Mouse (Mus musculus) induced T-regulatory cell, adult 2 months (primary cell): ENCODE data around the gene Txnrd1.

Experiments used
- DNase-seq: peaks from one replicate; pipeline ENCODE4 v3.0.0-alpha.2; 2012; ENCODE audit warnings: low read depth

Txnrd1 gene

DNA sequence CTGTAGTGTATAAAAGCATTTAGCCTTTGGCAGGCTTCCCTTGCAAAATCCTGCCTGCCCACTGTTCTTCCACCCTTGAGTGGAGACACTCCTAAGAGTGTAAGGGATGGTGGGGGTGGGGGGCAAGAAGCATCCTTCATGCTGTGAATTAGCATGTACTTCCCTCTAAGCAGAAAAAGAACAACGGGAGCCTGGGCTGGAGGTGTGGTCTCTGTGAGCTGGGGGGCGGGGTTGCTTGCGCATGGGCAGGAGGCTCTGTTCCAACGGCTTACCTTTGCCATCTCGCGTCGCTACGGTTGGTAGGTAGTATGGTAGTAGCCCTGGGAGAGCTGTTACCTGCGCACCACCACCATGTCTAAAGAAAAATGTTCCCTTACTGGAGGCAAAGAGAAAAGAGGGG, 32.6 kb downstream of the Txnrd1 start, which contains the start of gene Eid3:
TSS of gene Eid3 (plus strand) at position 271 of the 400 bp plus-strand sequence.
- DNase-seq, result no peak

DNA sequence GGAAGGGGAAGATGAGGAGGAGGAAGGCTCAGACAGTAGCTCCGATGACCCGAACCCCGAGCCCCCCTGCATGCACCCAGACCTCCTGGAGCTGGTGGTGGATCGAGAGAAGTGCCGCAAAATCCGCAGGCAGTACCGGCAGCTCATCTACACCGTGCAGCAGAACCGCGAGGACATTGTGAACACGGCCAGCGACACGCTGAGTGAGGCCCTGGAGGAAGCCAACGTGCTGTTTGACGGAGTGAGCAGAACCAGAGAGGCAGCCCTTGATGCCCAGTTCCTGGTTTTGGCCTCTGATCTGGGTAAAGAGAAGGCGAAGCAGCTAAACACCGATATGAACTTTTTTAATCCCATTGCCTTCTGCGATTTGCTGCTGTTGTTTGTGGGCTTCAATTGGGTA, 33.1 kb downstream of the Txnrd1 start:
- no peak for DNase-seq

DNA sequence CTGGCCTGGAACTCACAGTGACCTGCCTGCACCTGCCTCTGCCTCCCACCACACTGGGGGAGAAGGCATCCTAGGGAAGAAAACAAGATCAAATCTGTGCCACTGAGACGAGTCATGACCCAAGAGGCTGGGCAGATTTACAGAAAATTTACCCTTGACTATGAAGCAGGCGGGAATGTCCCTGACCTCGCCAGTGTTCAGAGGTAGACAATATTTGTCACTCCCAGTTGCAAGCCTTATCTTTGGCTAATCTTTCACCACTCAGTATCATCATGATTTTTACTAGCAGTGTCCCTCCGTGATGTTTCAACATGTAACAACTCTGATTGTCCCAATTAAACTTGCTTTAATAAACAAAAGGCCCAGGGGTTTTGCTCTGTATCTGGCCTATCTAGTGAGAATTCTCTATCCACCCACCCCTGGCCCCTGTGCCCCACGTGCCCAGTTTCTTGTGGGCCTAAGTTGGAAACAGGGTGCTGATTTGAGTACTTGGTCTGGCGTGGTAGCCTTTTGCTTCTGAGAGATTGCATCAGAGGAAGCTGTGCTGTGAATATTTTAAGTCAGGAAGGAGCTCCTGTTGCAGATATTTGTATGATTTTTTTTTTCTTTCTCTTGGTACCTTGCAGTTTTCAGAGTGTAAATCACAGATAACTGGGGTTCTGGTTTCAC, 34.8 kb downstream of the Txnrd1 start:
- no peak for DNase-seq

DNA sequence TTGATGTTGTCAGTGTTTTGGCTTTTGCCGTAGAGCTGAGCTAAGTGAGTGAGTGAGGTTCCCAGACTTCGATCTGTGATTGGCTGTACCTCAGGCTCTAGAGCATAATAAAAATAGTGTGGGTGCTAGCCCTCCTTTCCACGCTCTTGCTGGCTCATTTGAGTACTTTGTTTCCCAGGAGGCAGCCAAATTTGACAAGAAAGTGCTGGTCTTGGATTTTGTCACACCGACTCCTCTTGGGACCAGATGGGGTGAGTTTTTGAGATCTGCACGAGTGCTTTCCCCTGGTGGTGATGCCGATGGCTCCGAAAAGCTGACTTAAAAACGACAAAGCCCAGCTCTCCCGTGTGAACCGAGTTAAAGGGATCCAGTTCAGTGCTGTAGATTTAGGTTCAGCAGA, 41.7 kb downstream of the Txnrd1 start:
- no peak for DNase-seq

DNA sequence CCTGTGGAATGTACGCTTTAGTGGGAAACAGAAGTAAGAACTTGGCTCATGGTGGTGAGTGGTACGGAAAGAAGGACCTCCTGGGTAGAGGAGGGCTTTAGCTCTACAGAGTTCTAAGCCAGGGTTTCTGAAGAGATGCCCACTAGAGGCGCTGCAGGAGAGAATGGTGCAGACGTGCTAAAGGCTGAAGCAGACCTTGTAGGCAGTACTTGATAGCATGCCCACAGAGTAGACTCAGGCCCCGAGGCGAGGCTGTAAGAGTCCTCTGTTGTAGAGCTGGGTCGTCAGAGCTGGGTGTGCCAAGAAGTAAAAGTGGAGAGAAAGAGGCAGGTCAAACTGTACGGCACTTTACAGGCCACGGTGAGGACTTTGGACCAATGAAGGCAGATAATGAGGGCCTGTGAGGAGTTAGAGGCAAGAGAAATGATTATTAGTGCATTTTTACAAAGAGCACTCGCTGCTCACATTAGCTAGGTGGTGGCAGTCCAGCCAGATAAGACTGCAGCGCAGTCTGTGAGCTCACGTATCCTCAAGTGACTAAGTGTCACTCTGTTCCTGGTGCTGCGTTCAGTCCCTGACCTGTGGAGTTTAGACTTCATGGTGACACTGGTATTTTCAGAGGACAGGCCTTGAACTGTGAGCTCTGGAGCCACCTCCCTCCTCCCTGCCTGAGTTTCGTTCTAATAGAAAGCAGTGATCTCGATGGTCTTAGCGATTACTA, 42.5 kb downstream of the Txnrd1 start:
- peak; percentile 48 for DNase-seq

DNA sequence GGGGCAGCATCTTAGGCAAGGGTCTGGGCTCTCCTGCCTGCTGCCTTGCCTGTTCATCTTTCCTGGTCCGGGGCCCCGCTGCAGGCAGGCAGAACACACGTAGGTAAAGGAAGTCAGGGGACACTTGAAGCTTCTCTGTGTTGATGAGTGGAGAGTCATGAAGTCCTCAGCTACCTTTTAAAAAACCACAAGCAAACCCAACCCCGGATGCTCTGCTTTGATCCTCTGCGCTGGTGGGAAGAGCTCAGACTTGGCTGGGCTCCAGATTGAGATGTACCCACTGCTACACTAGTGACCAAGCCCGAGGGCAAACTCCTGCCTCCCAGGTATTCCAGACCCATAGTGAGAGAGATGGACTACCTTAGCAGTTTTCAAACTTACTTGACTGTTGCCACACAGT, 53.6 kb downstream of the Txnrd1 start:
- DNase-seq, result peak; percentile 73

DNA sequence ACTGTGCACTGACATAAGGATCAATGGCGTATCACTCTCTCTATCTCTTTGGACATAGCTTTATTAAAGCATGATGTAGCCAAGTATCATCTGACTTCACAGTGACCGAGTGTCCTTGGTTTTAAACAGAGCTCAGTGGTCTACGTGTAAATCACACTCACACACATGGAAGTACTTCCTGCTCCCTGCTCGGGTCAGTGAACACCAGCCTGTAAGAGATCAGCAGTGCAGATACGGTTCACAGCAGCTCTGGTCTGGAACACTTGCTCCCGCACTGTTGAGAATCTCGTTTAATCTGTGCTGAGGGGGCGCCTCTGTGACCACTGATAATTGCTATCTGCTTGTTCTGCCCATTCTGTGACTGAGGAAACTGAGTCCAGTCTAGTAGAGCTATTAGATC, 54.8 kb downstream of the Txnrd1 start:
- no peak for DNase-seq

DNA sequence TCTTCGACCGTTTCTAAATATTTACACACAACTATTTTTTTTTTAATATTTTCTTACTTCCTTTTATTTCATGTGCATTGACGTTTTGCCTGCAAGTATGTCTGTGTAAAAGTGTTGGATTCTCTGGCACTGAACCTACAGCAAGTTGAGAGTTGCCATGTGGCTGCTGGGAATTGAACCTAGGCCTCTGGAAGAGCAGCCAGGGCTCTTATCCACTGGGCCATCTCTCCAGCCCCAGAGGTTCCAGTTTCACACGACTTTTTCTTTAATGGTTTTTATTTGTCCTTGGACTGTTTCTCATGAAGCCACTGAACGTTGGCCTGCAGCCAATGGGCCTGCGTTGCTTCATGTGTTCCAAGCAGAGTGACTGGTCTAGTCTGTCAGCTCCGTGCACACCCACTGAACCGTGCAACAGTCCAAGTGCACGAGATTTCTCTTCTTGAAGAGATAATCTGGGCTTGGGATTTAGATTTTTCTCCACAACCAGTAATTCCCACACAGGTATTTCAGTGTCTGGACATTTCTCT, 55.8 kb downstream of the Txnrd1 start:
- DNase-seq, result no peak

DNA sequence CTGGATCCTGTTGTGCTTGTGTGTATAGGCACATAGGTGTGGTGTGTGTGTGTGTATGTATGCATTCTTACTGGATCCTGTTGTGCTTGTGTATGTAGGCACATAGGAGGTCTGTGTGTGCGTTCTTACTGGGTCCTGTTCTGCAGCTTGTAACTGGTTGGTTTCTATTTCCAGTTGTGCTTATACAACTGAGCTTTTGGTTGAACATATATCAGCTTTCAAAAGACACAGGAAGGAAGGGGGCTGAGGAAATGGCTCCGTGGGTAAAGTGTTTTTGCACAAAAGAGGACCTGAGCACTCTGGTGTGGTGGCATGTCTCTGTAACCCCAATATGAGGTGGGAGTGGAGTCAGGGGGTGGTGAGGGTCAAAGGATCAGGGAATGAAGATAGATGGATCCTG, 57.2 kb downstream of the Txnrd1 start:
- peak; percentile 52 for DNase-seq

DNA sequence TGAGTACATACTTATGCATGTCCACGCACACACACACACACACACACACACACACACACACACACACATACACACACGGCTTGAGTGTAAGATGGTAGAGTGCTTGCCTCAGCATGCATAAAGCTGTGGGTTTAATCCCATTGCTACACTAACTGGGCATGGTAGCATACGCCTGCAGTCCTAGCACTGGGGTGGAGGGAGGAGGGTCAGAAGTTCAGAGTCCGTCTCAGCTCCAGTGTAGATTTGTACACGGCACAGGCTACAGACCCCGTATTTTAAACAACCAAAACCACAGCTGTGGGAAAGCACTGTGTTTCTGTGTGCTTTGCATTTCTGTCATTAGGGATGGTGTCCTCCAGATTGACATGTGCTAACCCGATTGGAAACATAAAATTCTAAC, 57.7 kb downstream of the Txnrd1 start:
- DNase-seq, result no peak

DNA sequence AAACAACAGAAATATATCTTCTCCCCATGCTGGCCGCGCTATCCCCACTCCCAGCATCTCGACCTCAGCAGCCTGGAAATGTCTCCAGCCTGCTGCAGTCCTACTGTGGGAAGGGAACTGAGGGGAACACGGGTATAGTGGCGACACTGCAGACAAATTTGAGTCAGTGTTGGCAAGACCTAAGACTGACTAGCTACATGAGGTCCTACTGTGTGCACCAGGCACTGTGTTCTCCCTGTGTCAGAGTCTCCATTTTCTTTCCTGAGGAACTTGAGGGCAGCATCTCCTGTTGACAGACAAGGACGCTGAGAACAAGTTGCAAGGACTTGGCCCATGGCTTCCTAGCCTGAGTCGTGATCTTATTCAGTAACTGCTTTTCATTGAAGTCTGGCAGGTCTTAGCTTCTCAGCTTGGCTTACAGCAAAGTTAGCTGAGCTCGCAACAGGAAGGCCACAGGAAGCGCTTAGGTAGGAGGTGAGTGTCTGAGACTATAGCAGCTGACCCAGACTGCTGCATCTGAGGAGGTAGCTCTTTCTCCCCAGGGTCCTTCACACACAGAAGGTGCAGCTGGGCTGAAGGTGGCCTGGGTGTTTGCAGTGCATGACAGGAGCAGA, 58.8 kb downstream of the Txnrd1 start:
- peak; percentile 46 for DNase-seq

DNA sequence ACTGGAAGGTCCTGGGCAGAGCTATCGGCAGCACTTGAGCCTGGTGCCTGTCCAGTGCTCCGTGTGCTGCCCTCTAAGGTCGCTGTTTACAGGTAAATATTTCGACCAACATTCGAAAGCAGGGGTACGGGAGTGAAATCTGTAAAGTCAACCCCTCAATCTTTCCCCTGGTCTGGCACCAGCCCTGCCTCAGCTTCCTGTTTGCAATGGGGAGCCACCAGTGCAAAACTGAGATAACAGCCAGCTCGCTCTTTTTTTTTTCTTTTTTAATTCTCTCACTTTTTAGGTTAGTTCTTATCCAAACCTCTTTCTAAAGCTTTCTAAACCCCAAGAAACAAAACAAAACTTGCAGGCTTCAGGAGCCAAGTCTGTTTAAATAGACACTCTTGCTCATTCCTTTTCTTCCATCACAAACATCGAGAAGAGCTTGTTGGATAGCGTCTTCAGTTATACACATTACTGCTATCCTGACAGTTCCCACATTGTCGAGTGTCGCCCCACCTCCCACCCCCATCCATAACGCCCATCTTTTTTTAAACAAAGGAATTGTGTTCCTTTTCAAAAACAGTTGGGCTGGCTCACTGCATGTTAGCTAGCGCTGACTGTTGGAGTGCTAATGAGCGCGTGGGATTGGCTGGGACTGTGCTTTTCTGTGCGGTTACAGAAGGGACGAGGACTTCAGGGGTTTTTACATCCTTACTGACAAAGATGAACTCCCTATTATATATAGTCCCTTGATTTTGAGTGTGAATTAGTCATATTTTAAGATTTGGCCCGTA, 60.3 kb downstream of the Txnrd1 start:
- DNase-seq, result peak; percentile 25

DNA sequence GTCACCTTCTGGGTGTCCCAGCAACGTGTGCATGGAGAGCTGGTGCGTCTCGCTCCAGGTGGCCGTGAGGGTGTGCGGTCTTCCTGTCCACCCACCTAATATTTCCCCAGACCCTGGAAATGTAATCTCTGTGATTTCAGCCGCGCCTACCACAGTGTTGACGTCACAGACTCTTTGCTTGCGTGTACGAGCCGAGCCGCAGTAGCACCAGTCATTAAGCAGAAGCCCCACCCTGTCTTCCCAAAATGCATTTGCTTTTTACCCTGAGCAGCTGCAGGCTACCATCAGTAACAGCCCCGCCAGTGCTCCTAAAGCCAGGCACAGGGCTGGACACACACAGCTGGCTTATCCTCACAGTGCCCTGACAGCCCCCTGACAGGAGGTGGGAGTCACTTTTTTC, 64.2 kb downstream of the Txnrd1 start:
- DNase-seq, result no peak

DNA sequence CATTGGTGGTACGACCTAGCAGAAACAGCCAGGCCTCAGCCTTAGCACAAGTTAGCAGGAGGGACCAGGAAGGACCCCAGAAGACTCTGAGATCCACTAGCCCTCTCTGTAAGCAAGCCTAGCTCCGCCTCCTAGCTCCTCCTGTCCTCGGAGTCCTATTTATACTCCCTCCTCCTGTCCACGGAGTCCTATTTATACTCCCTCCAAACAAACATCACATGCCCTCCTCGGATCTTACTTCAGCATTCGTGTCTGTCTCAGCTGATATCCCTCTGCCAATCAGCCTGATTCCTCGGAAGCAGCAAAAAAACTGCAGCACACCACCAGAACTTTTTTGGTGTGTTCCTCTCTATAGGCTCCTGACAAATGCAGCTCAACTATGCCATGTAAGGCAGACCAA, 65.1 kb downstream of the Txnrd1 start:
- no peak for DNase-seq

DNA sequence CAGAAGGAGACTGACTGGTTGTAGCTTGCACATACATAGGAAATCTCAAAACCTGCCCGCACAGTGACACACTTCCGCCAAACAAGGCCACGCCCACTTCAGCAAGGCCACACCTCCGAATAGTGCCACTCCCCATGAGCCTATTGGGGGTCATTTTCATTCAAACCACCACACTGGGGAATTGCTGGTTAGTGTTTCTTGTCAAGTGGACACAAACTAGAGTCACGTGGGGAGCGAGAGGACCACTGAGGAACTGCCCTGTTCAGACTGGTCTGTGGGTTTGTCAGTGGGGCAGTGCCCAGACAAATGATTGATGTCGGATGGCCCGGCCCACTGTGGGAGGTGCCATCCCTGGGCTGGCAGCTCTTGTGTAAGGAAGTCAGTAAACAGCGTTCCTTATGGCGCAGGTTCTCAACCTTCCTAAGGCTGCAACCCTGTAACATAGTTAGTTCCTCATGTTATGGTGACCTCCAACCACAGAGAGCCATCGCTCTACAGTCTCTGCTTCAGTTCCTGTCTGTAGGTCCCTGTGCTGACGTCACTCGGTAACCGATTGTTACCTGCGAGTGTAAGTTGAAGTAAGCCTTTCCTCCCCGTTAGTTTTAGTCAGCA, 66.2 kb downstream of the Txnrd1 start:
- peak; percentile 93 for DNase-seq

DNA sequence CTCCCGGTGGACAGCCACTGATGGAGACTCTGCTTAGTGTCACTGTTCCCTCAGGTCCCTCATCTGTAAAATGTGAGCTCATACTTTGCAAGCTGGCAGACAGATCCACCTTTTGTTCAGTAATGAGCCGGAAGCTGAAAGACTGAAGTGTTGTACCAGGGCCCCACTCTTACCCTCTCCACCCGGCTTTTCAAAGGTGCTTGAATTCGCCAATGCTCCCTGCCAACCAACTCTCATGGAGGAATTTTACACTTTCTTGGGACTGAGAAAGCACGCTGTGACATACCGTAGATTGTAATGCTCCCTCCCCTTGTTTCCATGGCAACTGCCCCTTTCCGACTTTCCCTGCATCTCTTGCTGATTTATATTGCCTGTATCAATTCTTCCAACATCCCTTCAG, 66.8 kb downstream of the Txnrd1 start:
- DNase-seq, result no peak

DNA sequence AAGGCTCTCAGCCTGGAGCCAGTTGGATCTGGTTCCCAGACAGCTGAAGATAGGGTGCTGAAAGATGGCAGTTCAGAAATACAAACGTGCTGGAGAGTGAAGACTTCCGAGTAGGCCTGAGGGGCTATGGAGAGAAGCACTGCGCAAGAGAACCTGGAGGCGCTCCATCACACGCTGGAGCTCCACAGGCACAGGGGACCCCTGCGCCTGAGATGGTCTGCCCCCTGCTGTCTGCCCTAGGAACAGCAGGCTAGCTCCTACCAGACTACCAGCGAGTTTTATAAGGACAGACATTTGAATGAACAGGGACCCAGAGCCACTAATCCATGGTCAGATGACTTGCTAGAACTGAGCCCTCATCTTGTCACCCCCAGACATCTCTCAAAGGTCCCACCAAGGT, 67.7 kb downstream of the Txnrd1 start:
- DNase-seq, result peak; percentile 89

DNA sequence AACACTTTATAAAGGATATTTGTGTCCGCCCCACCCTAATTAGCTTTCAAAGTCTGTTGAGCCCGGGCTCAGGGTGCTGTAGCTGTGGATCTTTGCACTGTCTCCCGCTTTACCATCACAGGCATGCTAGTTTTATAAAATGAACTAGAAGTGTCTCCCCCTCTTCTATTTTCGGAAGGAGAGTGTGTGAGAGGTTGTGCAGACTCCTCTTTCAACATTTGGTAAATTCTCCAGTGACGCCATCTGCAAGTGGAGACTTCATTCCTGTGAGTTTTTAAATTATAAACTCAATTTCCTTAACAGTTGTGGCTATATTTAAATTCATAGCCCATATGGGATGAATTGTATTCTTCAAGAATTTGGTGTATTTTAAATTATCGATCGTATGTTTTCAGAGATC, 74.8 kb downstream of the Txnrd1 start:
- DNase-seq, result no peak

DNA sequence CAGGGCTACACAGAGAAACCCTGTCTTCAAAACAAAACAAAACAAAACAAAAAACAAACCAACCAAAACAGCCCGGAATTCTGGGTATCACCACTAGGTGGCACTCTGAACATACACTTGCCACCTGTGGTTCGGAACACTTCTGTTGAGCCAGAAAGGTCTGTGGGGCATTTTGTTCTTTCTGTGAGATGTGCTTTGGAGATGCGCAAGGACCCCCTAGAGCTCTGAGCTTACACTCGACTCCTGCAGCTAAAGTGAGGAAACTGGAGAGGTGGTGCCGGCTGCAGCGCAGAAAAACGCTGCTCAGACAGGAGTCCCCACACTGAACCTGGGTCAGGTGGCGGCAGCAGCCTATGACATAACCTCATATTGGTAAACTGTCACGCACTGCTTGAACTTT, 75.6 kb downstream of the Txnrd1 start:
- DNase-seq, result peak; percentile 88

DNA sequence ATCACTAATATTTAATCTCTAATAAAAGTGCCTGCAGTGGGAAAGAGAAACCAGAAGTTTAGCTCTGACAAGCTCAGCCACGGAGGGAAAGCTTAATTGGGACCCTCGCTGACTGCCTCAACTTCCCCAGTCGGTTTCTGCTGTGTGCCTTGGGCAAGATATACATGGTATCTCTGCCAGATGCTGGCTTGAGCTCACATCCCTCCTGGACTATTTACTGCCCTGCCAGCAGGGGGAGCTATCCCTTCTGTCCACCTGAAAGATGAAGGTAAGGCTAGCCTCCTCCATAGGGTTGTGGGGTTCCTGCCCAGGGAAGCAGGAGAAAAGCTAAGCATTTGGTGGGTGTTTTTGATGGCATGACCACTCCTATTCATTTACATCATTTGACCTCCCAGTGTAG, 76.4 kb downstream of the Txnrd1 start:
- peak; percentile 64 for DNase-seq

DNA sequence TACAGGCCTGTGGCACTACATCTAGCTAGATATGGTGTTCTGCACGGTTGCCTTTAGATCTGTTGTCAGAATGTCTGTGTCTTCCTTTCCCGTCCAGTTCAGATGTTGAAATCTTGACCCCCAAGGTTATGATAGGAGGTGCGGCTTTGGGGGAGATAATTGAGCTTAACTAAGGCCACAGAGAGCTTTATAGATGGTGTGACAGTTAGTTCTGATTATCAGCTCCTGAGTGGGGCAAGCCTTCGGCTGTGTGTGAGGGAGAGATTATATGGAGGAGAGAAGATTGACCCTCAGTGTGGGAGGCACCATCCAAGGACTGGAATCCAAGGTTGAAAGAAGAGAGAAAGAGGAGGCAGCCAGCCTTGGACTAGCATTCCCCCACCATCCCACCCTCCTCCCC, 79.5 kb downstream of the Txnrd1 start:
- no peak for DNase-seq

DNA sequence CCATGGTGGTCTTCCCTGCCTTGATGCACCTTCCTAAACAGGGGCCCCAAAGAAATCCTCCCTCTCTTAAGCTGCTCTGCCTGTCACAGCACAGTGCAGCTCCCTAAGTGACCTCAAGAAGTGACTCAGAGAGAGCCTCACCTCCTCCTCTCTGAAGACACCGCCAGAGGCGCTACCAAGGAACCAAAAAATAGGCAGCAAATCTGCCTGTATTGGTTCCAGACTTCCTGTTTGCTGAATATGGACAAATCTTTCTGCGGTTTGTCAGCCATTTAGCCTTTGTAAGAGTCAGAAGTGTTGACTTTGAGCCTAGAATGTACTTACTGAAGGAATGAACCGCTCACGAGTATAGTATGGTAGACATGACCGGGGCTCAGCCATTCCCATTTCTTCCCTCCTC, 80.0 kb downstream of the Txnrd1 start:
- DNase-seq, result no peak
